Mouse (Mus musculus) intestine, embryonic 16.5 days (tissue): ENCODE measurements around the gene Abi1. TPM values are rescaled to one million over a fixed set of nuclear protein-coding genes. Genes with fewer than 3 reads are reported as not detected.
"Not testable (repeated sequence)": the region's sequence is repeated elsewhere in the genome, so short reads cannot be mapped to it uniquely, and the experiment has no call there.

Experiments used
- ATAC-seq: fragments of 200-750 bp; cut with Nextera tagmentation; 2 replicates; pipeline ENCODE4 v1.8.0; 2017; ENCODE audit warnings: moderate TSS enrichment, moderate library complexity
- H3K27ac ChIP-seq: fragments of 300-500 bp; sonication (generic); 2 replicates; pipeline ENCODE4 v1.5.1; 2014; ENCODE audit warnings: mild to moderate bottlenecking, low read length
- H3K27me3 ChIP-seq: fragments of 300-500 bp; sonication (generic); replicated peaks from 2 replicates; pipeline ENCODE4 v1.6.1; 2014; ENCODE audit warnings: low read length, control low read depth, mixed read lengths; ENCODE audit not compliant: control insufficient read depth, insufficient read depth
- H3K36me3 ChIP-seq: fragments of 300-500 bp; sonication (generic); 2 replicates; pipeline ENCODE4 v1.6.1; 2014; ENCODE audit warnings: low read length, control low read depth; ENCODE audit not compliant: control insufficient read depth, insufficient read depth
- H3K4me1 ChIP-seq: fragments of 300-500 bp; sonication (generic); 2 replicates; pipeline ENCODE4 v1.6.1; 2014; ENCODE audit warnings: low read length, control low read depth, mixed read lengths; ENCODE audit not compliant: control insufficient read depth, insufficient read depth
- H3K4me2 ChIP-seq: fragments of 300-500 bp; sonication (generic); 2 replicates; pipeline ENCODE4 v1.6.1; 2014; ENCODE audit warnings: low read depth, low read length, control low read depth
- H3K4me3 ChIP-seq: fragments of 300-500 bp; sonication (generic); 2 replicates; pipeline ENCODE4 v1.5.1; 2014; ENCODE audit warnings: mild to moderate bottlenecking, low read length
- H3K9ac ChIP-seq: fragments of 300-500 bp; sonication (generic); 2 replicates; pipeline ENCODE4 v1.6.1; 2014; ENCODE audit warnings: low read depth, low read length
- H3K9me3 ChIP-seq: fragments of 300-500 bp; sonication (generic); 2 replicates; pipeline ENCODE4 v1.6.1; 2016; ENCODE audit warnings: low read length, control low read depth; ENCODE audit not compliant: control insufficient read depth
- WGBS: fragments of 180-500 bp; shearing (Covaris S2); extraction: QIAGEN DNeasy Blood & Tissue Kit; methylation state at CpG from one replicate; pipeline ENCODE4 v1.1.7; 2014; 5-methylcytosine and 5-hydroxymethylcytosine counted together
- polyA plus RNA-seq: library from polyadenylated mRNA; unstranded; fragments of >200 nt; fragmentation: Nextera tagmentation; extraction: Ambion mirVana; gene quantifications from 2 replicates; pipeline ENCODE4 v1.2.1, GENCODE M21; 2015

The Abi1 gene
- polyA plus RNA-seq, 1 experiment from 2014 or later: 54.0 TPM

GRCm38 (mm10) chr2:23068370-23068737 is 28.3 kb upstream of the Abi1 start:
- Histone ChIP-seq H3K9me3 (no peaks in the 10 kb centered on the region), H3K27me3 (no peaks in the 10 kb centered on the region), H3K4me3 (peak overlapping the region; percentile 61), H3K9ac (peak overlapping the region; percentile 86), H3K36me3 (no peaks in the 10 kb centered on the region), H3K4me1 (no peaks in the 10 kb centered on the region), H3K27ac (peak overlapping the region; percentile 94), H3K4me2 (peak overlapping the region; percentile 84)
- ATAC-seq: peak; percentile 76
- WGBS: under 1% methylated on average over 21 of the region's 21 CpGs

GRCm38 (mm10) chr2:23067552-23068369 is 27.7 kb upstream of the Abi1 start, which contains the start of gene Acbd5:
Gene Acbd5, plus strand, starts transcription at chr2:23068167.
- no peaks in the 10 kb centered on the region for H3K9me3 ChIP-seq
- H3K27ac ChIP-seq: peak within 1 kb of the TSS; percentile 94
- ATAC-seq: peak; percentile 97
- peak within 1 kb of the TSS; percentile 61 for H3K4me3 ChIP-seq
- peak within 1 kb of the TSS; percentile 86 for H3K9ac ChIP-seq
- H3K4me1 ChIP-seq: no peaks in the 10 kb centered on the region
- no peaks in the 10 kb centered on the region for H3K36me3 ChIP-seq
- WGBS: 1% methylated on average over 34 of the region's 34 CpGs
- no peaks in the 10 kb centered on the region for H3K27me3 ChIP-seq
- peak within 1 kb of the TSS; percentile 84 for H3K4me2 ChIP-seq

- H3K4me3 ChIP-seq: no peak overlapping the region
- no peaks in the 10 kb centered on the region for H3K9me3 ChIP-seq
- no peak overlapping the region for H3K4me2 ChIP-seq
- H3K4me1 ChIP-seq: no peaks in the 10 kb centered on the region
- H3K36me3 ChIP-seq: no peaks in the 10 kb centered on the region
- H3K27me3 ChIP-seq: no peaks in the 10 kb centered on the region
- WGBS: 70% methylated on average over 6 of the region's 6 CpGs
- H3K27ac ChIP-seq: no peak overlapping the region
- no peak overlapping the region for H3K9ac ChIP-seq
- no peak for ATAC-seq
These were observed 12.5 kb upstream of the Abi1 start for GRCm38 (mm10) chr2:23052523-23052922.

DNA sequence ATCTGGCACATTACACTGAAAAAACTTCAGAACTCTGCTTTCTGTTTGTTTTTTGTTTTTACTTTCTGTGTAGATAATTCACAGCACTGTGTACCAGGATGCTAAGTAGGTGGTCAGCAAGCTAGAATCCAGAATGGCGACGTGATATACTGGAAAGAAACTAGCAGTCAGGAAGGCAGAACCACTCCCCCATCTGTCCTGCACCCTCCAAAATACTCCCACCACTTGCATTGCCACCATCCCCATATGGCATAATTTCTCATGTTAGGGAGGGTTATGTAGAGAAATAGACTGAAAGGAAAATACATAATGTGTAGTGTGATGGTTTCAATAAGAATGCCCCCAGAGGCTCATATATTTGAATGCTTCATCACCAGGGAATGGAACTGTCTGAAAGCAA is 11.8 kb upstream of the Abi1 start:
- Histone ChIP-seq H3K9me3 (no peaks in the 10 kb centered on the region), H3K4me3 (no peak overlapping the region), H3K4me2 (no peak overlapping the region), H3K27ac (no peak overlapping the region), H3K4me1 (no peaks in the 10 kb centered on the region), H3K27me3 (no peaks in the 10 kb centered on the region), H3K9ac (no peak overlapping the region), H3K36me3 (no peaks in the 10 kb centered on the region)
- no peak for ATAC-seq
- WGBS: 81% methylated on average over 2 of the region's 2 CpGs

DNA sequence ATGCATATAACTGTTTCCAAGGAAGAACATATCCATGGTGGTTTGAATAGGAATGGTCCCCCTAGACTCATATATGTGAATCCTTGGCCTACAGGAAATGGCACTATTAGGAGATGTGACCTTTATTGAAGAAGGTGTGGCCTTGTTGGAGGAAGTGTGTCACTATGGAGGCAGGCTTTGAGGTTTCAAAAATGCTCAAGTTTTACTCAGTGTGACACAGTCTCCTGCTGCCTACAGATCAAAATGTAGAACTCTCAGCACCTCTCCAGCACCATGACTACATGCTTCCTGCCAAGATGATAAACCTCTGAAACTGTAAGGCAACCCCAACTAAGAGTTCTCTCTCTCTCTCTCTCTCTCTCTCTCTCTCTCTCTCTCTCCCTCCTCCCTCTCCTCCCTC is 8.0 kb upstream of the Abi1 start:
- no peak for ATAC-seq

GRCm38 (mm10) chr2:23045703-23046102 is 5.7 kb upstream of the Abi1 start:
- H3K9me3 ChIP-seq: no peaks in the 10 kb centered on the region
- H3K27me3 ChIP-seq: no peaks in the 10 kb centered on the region
- ATAC-seq: no peak
- no peak overlapping the region for H3K4me3 ChIP-seq
- 38% methylated on average over 1 of the region's 1 CpGs for WGBS
- no peak overlapping the region for H3K4me2 ChIP-seq
- no peak overlapping the region for H3K9ac ChIP-seq
- H3K4me1 ChIP-seq: no peaks in the 10 kb centered on the region
- no peak overlapping the region for H3K27ac ChIP-seq
- no peaks in the 10 kb centered on the region for H3K36me3 ChIP-seq

More for the DNA sequence above, 8.0 kb upstream of the Abi1 start:
- H3K9me3 ChIP-seq: no peaks in the 10 kb centered on the region
- no peaks in the 10 kb centered on the region for H3K27me3 ChIP-seq
- H3K4me1 ChIP-seq: no peaks in the 10 kb centered on the region
- H3K9ac ChIP-seq: no peak overlapping the region
- no peak overlapping the region for H3K4me3 ChIP-seq
- H3K4me2 ChIP-seq: no peak overlapping the region
- H3K36me3 ChIP-seq: no peaks in the 10 kb centered on the region
- no peak overlapping the region for H3K27ac ChIP-seq

DNA sequence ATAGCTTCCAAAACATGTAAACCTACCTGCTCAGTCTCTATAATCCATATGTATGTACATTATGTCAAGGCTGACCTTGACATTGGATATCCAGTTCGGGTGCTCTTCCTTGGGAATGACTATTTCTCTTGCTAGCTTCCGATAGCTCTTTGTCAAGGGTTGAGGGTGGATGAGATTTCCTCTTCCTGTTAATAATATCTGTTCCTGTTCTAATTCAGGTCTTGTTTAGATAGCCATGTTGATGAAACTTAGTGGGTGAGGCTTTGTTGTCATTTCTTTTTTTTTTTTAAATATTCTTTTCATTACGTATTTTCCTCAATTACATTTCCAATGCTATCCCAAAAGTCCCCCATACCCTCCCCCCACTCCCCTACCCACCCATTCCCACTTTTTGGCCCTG is 2.1 kb upstream of the Abi1 start:
- Histone ChIP-seq H3K9me3 (no peaks in the 10 kb centered on the region), H3K4me3 (no peak overlapping the region), H3K4me2 (no peak overlapping the region), H3K4me1 (peaks cover 4% of the 10 kb centered on the region), H3K27me3 (no peaks in the 10 kb centered on the region), H3K36me3 (no peaks in the 10 kb centered on the region), H3K9ac (no peak overlapping the region), H3K27ac (no peak overlapping the region)
- 88% methylated on average over 3 of the region's 3 CpGs for WGBS
- no peak for ATAC-seq

DNA sequence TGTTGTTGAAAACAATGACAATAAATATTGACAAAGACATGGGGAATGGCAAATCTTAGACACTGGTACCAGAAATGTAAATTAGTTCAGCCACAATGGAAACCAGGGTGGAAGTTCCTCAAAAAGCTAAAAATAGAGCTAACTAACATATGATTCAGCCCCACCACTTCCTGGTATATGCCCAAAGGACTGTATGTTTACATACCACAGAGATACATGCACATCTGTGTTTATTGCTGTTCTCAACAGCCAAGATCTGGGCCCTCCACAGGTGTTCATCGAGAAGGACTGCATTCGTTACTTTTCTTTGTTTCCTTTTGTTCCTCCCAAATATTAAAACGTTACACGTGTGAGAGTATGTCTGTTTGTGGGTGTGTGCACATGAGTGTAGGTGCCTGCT is 1.4 kb upstream of the Abi1 start:
- Histone ChIP-seq H3K27ac (no peak overlapping the region), H3K4me3 (no peak overlapping the region), H3K9ac (no peak overlapping the region), H3K9me3 (no peaks in the 10 kb centered on the region), H3K27me3 (no peaks in the 10 kb centered on the region), H3K4me2 (no peak overlapping the region), H3K4me1 (peaks cover 8% of the 10 kb centered on the region), H3K36me3 (no peaks in the 10 kb centered on the region)
- 61% methylated on average over 4 of the region's 4 CpGs for WGBS
- ATAC-seq: no peak

GRCm38 (mm10) chr2:23040690-23041089 is 649 bp upstream of the Abi1 start:
- not testable (repeated sequence) for H3K4me2 ChIP-seq, H3K36me3 ChIP-seq, H3K4me3 ChIP-seq, H3K4me1 ChIP-seq, H3K9me3 ChIP-seq, H3K27ac ChIP-seq, H3K9ac ChIP-seq, H3K27me3 ChIP-seq, ATAC-seq
- 87% methylated on average over 7 of the region's 7 CpGs for WGBS
